Mouse (Mus musculus): Measurements from ENCODE around the gene Lrrc66. TPM values are rescaled to one million over a fixed set of nuclear protein-coding genes. Genes with fewer than 3 reads are reported as not detected.

The Lrrc66 gene
- total RNA-seq, 2 experiments from 2014 or later = not detected

DNA sequence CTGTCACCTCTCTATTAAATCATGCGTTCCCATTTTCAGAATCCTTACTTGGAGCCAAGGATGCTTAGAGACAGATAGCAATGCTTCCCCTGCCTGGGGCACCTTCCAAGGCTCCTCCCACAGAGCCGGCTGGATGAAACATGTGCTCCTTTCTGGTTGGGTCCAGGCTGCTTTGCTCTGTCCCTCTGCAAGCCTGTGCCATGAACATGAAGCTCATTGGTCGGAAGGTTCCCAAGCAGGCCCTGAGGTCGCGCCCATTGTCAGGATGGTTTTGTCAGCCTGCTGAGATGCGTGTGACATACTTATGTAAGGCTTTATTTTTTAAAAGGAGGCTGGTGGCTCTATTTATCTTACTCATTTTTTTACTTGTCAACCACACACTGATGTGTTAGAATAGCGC, 55.6 kb downstream of the Lrrc66 start:
- intact Hi-C loops (cut with DNase I) = no loop called here
- Histone ChIP-seq H3K27ac (peak overlapping the region; percentile 40; the same call in 1 of the 2 replicates), H3K4me3 (no peak overlapping the region)
- DNase-seq (ENCODE audit: extremely low spot score in 1 of 2, low spot score in 2 of 2) = peak in 1 of 2 experiments; percentile 36
- no peak for TF ChIP-seq CTCF (IDR thresholded peaks at IDR 0.05)

DNA sequence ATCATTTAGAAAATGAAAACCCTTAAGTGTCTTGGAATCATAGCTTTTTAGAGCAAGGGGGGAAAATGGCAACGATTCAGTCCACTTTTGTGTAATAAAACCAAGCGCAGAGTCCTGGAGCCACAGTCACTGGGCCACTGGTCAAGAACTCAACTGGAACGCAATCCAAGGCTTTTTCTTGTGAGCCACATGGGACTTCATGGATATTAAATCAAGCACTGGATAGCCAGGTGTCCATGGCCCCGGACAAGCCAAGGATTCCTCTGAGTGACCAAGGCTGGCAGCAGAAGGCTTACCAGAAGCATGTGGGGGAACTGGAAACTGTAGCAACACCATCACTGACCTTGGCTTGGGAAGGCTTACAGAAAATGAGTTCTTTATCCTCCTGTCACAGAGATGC, 57.7 kb downstream of the Lrrc66 start:
- intact Hi-C loops (cut with DNase I) = no loop called here

DNA sequence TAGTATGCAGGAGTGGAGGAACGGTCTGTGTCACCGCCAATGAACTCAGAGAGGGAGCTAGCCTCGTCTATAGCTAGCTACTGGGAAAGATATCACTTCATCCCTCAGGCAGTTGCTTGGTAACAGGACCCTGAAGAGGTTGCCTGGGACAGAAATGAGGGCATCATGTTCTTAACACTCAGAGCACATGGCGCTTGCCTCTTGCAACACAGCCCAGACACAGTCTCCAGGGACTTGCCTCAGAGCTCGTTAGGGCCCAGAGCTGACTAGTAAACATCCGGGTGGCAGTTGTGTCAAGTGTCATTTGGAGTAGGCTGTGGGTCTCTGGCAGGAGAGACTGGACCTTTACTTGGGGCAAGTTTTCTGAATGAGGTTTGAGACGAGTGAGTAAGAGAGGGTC, 58.5 kb downstream of the Lrrc66 start:
- intact Hi-C loops (cut with DNase I) = no loop called here
- H3K4me3 ChIP-seq = no peak overlapping the region
- DNase-seq (ENCODE audit: extremely low spot score in 1 of 2, low spot score in 2 of 2) = peak in 1 of 2 experiments; percentile 3
- H3K27ac ChIP-seq = no peak overlapping the region
- no peak for TF ChIP-seq CTCF (IDR thresholded peaks at IDR 0.05)

More for the DNA sequence above, 57.7 kb downstream of the Lrrc66 start:
- no peak for TF ChIP-seq CTCF (IDR thresholded peaks at IDR 0.05)
- Histone ChIP-seq H3K27ac (no peak overlapping the region), H3K4me3 (no peak overlapping the region)
- peak in 1 of 2 experiments; percentile 8 for DNase-seq (ENCODE audit: extremely low spot score in 1 of 2, low spot score in 2 of 2)

DNA sequence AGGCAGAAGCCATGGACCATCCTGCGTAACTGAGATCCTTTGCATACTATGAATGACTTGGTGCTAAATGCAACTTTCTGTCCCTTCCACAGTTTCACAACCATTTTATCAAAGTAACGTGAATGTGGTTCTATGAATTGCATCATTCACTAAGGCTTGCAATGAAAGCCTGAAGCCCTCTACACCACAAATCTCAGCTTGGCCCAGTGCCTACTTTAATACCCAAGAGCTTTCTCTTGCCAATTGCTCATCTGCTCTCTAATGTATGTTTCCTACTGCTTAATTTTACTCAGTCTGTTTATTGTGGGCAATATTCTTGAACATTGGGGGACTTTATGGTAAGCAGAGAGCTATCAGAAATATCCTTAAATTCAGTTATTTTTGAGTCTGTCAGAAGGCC, 59.5 kb downstream of the Lrrc66 start:
- H3K4me3 ChIP-seq = no peak overlapping the region
- no peak overlapping the region for H3K27ac ChIP-seq
- intact Hi-C loops (cut with DNase I) = no loop called here
- no peak for DNase-seq (ENCODE audit: extremely low spot score in 1 of 2, low spot score in 2 of 2)
- TF ChIP-seq CTCF (IDR thresholded peaks at IDR 0.05) = no peak

DNA sequence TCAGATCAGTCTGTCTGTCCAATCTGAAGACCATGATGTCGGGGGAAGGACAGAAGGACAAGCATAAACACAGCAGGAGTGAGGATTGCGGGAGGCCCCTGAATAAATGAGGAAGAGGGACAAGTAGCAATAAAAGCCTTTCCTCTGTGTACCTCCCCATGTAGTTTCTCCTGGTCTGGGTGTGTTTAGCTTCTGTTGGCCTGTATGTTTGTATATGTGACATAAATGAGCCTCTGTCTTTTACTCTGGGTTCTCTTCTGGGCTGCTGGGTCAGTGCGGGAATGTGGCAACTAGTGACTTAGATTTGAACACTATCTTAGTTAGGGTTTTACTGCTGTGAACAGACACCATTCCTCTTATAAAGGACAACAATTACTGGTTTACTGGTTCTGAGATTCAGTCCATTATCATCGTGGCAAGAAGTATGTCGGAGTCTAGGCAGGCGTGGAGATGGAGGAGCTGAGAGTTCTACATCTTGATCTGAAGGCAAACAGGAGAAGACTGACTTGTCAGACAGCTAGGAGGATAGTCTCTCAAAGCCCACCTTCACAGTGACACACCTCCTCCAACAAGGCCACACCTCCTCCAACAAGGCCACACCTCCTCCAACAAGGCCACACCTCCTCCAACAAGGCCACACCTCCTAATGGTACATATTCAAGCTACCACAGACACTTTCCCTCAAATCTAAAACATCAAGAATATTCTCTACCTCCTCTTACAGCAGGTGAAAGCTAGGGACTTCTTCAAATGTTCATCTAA, 60.8 kb downstream of the Lrrc66 start:
- no peak overlapping the region for H3K4me3 ChIP-seq
- no peak for TF ChIP-seq CTCF (IDR thresholded peaks at IDR 0.05)
- no peak for DNase-seq (ENCODE audit: extremely low spot score in 1 of 2, low spot score in 2 of 2)
- intact Hi-C loops (cut with DNase I) = no loop called here
- no peak overlapping the region for H3K27ac ChIP-seq

DNA sequence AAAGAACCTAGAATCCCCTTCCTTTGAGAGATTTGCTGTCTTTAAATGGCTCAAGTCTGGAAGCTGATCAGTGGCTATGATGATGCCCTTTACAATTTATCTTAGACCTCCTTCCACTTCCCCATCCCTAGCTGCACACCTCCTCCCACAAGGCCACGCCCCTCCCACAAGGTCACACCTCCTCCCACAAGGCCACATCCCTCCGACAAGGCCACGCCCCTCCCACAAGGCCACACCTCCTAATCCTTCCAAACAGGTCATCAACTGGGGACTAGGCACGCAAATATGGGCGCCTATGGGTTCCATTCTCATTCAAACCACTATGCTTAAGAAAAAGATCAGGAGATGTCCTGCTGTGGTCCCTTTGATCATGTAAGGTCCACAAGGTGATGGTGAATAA, 63.1 kb downstream of the Lrrc66 start:
- no peak for TF ChIP-seq CTCF (IDR thresholded peaks at IDR 0.05)
- H3K27ac ChIP-seq = no peak overlapping the region
- no peak for DNase-seq (ENCODE audit: extremely low spot score in 1 of 2, low spot score in 2 of 2)
- H3K4me3 ChIP-seq = no peak overlapping the region
- intact Hi-C loops (cut with DNase I) = no loop called here

DNA sequence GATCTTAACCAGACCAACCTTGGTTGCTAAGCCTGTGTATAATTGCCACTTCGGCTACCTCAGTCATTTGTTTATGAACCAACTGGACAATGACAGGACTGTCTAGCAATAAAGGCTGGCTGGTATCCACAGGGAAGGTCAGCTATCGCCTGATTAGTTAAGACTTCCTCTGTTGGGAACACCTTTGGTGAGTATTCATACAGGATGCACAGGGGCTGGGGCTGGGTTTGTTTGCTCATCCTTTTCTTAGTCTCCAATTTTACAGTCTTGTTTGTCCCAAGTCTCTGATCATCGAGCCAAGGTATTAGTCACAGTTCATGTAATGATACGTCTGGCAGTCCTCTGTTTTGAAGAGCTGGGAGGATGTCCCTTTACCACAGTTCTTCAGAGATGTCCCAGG, 65.4 kb downstream of the Lrrc66 start:
- H3K27ac ChIP-seq = no peak overlapping the region
- TF ChIP-seq CTCF (IDR thresholded peaks at IDR 0.05) = no peak
- intact Hi-C loops (cut with DNase I) = no loop called here
- no peak overlapping the region for H3K4me3 ChIP-seq
- no peak for DNase-seq (ENCODE audit: extremely low spot score in 1 of 2, low spot score in 2 of 2)

DNA sequence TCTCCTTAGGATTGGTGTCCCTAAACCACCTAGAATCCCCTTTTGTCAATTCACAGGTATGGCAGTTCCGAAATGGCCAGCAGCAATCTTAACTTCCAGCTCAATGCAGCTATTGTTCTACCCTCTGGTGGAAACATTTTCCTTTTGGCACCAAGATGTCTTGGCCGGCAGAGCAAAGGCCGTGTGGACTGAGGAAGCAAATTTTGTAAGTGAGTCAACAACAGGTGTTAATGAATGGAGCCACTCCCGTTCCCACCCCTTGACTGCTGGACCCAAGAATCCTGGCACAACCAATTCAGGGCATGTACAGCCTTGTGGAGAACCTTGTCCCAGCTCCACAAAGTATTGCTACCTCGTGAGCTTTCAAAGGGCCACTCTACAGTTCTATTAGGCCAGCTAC, 66.2 kb downstream of the Lrrc66 start:
- H3K4me3 ChIP-seq = no peak overlapping the region
- DNase-seq (ENCODE audit: extremely low spot score in 1 of 2, low spot score in 2 of 2) = no peak
- intact Hi-C loops (cut with DNase I) = no loop called here
- TF ChIP-seq CTCF (IDR thresholded peaks at IDR 0.05) = no peak
- H3K27ac ChIP-seq = no peak overlapping the region

DNA sequence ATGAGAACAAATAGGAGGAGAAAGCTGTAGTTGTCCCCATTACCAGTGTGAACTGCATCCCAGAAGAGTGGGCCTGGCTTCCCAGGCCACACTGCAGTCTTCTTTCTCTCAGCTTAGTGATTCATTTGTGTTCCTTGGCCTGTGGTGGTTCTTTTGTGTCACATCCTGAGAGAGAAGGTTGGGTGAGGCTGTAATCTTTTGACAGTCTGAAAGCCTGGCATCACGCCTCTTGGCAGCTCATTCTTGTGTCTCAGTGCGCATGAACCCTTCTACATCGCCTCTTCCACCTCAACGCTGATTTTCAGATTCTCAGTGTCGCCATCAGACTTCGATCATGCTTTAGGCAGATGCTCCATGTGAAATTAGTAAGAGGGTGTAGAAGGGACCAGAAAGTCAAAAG, 68.3 kb downstream of the Lrrc66 start:
- intact Hi-C loops (cut with DNase I) = no loop called here
- H3K27ac ChIP-seq = no peak overlapping the region
- no peak for TF ChIP-seq CTCF (IDR thresholded peaks at IDR 0.05)
- no peak for DNase-seq (ENCODE audit: extremely low spot score in 1 of 2, low spot score in 2 of 2)
- no peak overlapping the region for H3K4me3 ChIP-seq

DNA sequence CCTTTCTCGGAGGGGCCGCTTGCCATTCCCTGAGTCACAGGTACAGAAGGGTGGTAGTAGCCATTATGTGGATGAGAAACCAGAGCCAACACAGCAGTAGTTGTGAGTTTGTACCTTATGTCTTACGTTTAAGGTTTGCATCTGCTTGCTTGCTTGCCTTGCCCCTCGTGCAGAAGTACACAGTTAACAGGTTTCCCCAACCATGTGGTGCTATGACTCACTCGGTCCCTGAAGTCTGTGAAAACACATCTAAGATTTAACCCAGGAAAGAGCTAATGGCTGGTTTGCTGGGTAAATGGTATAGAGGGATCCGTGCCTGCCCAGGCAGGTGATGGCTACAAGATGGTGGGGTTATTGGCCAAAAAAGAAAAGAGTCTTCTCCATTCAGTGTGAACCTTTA, 73.6 kb downstream of the Lrrc66 start:
- Histone ChIP-seq H3K4me3 (no peak overlapping the region), H3K27ac (no peak overlapping the region)
- TF ChIP-seq CTCF (IDR thresholded peaks at IDR 0.05) = no peak
- intact Hi-C loops (cut with DNase I) = no loop called here
- DNase-seq (ENCODE audit: extremely low spot score in 1 of 2, low spot score in 2 of 2) = no peak

DNA sequence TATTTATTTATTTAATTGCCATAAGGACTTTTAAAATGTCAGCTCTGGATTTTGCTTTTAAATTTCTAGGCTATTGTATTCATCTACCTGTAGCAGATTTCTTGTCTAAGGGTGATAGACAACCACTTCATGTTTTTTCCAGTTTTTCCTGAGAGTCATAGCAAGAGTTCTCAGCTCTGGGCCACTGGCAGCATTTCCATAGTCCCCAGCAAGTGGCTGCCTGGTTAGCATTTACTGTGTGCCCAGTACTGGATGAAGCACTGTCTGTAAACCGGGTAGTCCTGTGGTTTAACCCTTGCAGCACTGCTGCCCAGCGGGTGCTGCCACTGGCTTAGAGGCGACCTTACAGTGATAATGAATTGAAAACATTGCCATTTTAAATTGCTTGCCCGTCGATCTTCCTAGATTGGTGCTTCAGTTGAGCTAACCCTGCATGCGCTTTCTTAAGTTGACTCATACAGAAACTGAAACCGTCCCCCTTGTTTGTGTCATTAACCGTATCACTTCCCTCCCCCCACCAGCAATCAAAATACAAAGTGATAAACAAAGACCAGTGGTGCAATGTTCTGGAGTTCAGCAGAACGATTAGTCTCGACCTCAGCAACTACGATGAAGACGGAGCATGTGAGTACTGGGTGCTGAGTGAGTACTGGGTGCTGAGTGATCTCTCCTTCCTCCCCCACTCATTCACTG, 75.4 kb downstream of the Lrrc66 start:
- no peak for TF ChIP-seq CTCF (IDR thresholded peaks at IDR 0.05)
- no peak overlapping the region for H3K27ac ChIP-seq
- DNase-seq (ENCODE audit: extremely low spot score in 1 of 2, low spot score in 2 of 2) = no peak
- intact Hi-C loops (cut with DNase I) = no loop called here
- H3K4me3 ChIP-seq = no peak overlapping the region

Other genes starting within 250 kb of the Lrrc66 start
- gene Cwh43, start 226.5 kb downstream of the Lrrc66 start, total RNA-seq (2021) = 1 to 10 TPM; 1.6 to 1.9 TPM
- gene Dcun1d4, start 151.5 kb downstream of the Lrrc66 start, total RNA-seq (2021) = 100 to 1,000 TPM; 122 to 125 TPM
- gene Sgcb, start 15.3 kb upstream of the Lrrc66 start, total RNA-seq (2021) = 10 to 100 TPM; 39.8 to 42.9 TPM
- gene Spata18, start 18.9 kb upstream of the Lrrc66 start, total RNA-seq (2021) = not detected

All from left cerebral cortex, adult 2 months (tissue).